Mouse (Mus musculus) lung, embryonic 14.5 days (tissue): ENCODE measurements around the gene A130010J15Rik. TPM values are rescaled to one million over a fixed set of nuclear protein-coding genes. Genes with fewer than 3 reads are reported as not detected.

Experiments used
- ATAC-seq: fragments of 200-750 bp; cut with Nextera tagmentation; 2 replicates; pipeline ENCODE4 v1.8.0; 2017; ENCODE audit warnings: mild to moderate bottlenecking, moderate TSS enrichment, moderate library complexity; ENCODE audit not compliant: insufficient read depth
- DNase-seq: peaks from one replicate; pipeline ENCODE4 v3.0.0-alpha.2; 2015
- H3K27ac ChIP-seq: fragments of 300-500 bp; sonication (generic); 2 replicates; pipeline ENCODE4 v1.5.1; 2014; ENCODE audit warnings: low read depth, mild to moderate bottlenecking, moderate library complexity
- H3K27me3 ChIP-seq: fragments of 300-500 bp; sonication (generic); 2 replicates; pipeline ENCODE4 v1.6.1; 2014; ENCODE audit warnings: low read length, control low read depth; ENCODE audit not compliant: insufficient read depth
- H3K36me3 ChIP-seq: fragments of 300-500 bp; sonication (generic); 2 replicates; pipeline ENCODE4 v1.6.1; 2014; ENCODE audit warnings: control low read depth; ENCODE audit not compliant: insufficient read depth
- H3K4me1 ChIP-seq: fragments of 300-500 bp; sonication (generic); 2 replicates; pipeline ENCODE4 v1.6.1; 2014; ENCODE audit warnings: antibody characterized with exemption, control low read depth; ENCODE audit not compliant: insufficient read depth
- H3K4me2 ChIP-seq: fragments of 300-500 bp; sonication (generic); 2 replicates; pipeline ENCODE4 v1.6.1; 2014; ENCODE audit warnings: mild to moderate bottlenecking
- H3K4me3 ChIP-seq: fragments of 300-500 bp; sonication (generic); 2 replicates; pipeline ENCODE4 v1.5.1; 2014; ENCODE audit warnings: low read depth, low read length
- H3K9ac ChIP-seq: fragments of 300-500 bp; sonication (generic); 2 replicates; pipeline ENCODE4 v1.6.1; 2014
- H3K9me3 ChIP-seq: fragments of 300-500 bp; sonication (generic); 2 replicates; pipeline ENCODE4 v1.6.1; 2016; ENCODE audit warnings: low read depth, low read length, control low read depth
- CTCF ChIP-seq: IDR thresholded peaks from 2 replicates; pipeline ENCODE4 v1.5.1; 2016; ENCODE audit warnings: antibody characterized with exemption, low read depth
- WGBS: fragments of 180-500 bp; shearing (Covaris S2); extraction: QIAGEN DNeasy Blood & Tissue Kit; methylation state at CpG from one replicate; pipeline ENCODE4 v1.1.7; 2014; 5-methylcytosine and 5-hydroxymethylcytosine counted together
- polyA plus RNA-seq: library from polyadenylated mRNA; unstranded; fragments of >200 nt; fragmentation: Nextera tagmentation; extraction: Ambion mirVana; gene quantifications from 2 replicates; pipeline ENCODE4 v1.2.1, GENCODE M21; 2014

The A130010J15Rik gene
- polyA plus RNA-seq, 1 experiment from 2014 or later: 16.0 TPM

DNA sequence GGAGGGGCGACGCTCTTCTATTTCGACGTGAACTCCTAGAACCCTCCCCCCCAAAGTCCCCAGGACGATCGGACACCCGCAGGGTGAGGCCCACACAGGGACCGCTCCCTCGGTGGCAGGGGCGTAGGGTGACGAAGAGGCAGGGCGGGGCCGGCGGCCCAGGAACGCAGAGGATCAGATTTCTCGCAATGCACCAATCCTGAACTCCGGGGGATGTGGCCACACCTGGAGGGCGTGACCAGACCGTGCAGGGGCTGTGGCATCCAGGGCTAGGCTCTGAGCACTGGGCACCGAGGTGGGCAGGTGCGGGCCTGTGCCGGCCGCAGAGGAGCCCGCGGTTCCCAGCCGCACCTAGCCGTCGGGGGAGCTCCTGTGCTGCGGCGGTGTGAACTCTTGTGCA lies 15.0 kb upstream of the A130010J15Rik start, which contains the start of gene Irf6:
Gene Irf6, plus strand, starts transcription at position 240 of the 400 bp plus-strand sequence.
- DNase-seq: peak; percentile 83
- WGBS: 1% methylated on average over 30 of the region's 30 CpGs
- TF ChIP-seq CTCF: no peak
- H3K27ac ChIP-seq: no peak within 1 kb of the TSS
- H3K36me3 ChIP-seq: no peaks in the 10 kb centered on the region
- 0 out of 2 replicates have a peak, but pooled peaks cover 3% of the 10 kb centered on the region for H3K4me1 ChIP-seq
- H3K9me3 ChIP-seq: no peaks in the 10 kb centered on the region
- H3K9ac ChIP-seq: peak within 1 kb of the TSS; percentile 51
- peak within 1 kb of the TSS; percentile 43 for H3K4me3 ChIP-seq
- ATAC-seq: peak; percentile 98
- peaks cover 25% of the 10 kb centered on the region for H3K27me3 ChIP-seq
- peak within 1 kb of the TSS; percentile 59 for H3K4me2 ChIP-seq

GRCm38 (mm10) chr1:193153561-193153960 lies 14.3 kb upstream of the A130010J15Rik start:
- peak overlapping the region; percentile 51 for H3K9ac ChIP-seq
- TF ChIP-seq CTCF: no peak
- H3K36me3 ChIP-seq: no peaks in the 10 kb centered on the region
- WGBS: 21% methylated on average over 16 of the region's 16 CpGs
- H3K4me3 ChIP-seq: peak overlapping the region; percentile 43
- H3K27ac ChIP-seq: no peak overlapping the region
- H3K4me1 ChIP-seq: 0 out of 2 replicates have a peak, but pooled peaks cover 3% of the 10 kb centered on the region
- ATAC-seq (peak; percentile 38; the same call in 1 of the 2 replicates), DNase-seq (peak; percentile 22)
- H3K27me3 ChIP-seq: peaks cover 25% of the 10 kb centered on the region
- peak overlapping the region; percentile 59 for H3K4me2 ChIP-seq
- H3K9me3 ChIP-seq: no peaks in the 10 kb centered on the region

GRCm38 (mm10) chr1:193156316-193157110 lies 11.3 kb upstream of the A130010J15Rik start:
- no peak overlapping the region for H3K4me3 ChIP-seq
- H3K36me3 ChIP-seq: no peaks in the 10 kb centered on the region
- TF ChIP-seq CTCF: no peak
- no peak for ATAC-seq
- H3K9me3 ChIP-seq: no peaks in the 10 kb centered on the region
- no peak overlapping the region for H3K4me2 ChIP-seq
- H3K27me3 ChIP-seq: peaks cover 25% of the 10 kb centered on the region
- H3K9ac ChIP-seq: no peak overlapping the region
- 59% methylated on average over 15 of the region's 15 CpGs for WGBS
- peak; percentile 19 for DNase-seq
- no peak overlapping the region for H3K27ac ChIP-seq
- H3K4me1 ChIP-seq: 0 out of 2 replicates have a peak, but pooled peaks cover 4% of the 10 kb centered on the region

DNA sequence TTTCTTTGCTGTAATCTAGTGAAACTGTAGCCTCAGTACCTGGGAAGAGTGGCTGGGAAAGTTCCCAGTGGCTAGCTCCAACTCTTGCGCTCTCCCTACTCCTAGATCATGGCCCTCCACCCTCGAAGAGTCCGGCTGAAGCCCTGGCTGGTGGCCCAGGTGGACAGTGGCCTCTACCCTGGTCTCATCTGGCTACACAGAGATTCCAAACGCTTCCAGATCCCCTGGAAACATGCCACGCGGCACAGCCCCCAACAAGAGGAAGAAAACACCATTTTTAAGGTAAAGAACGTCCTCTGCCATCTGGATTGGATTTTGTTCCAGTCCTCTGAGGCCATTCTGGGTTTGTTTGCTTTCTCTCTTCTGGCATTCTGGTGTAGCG lies 10.7 kb upstream of the A130010J15Rik start:
- ATAC-seq (no peak), DNase-seq (no peak)
- Histone ChIP-seq H3K36me3 (no peaks in the 10 kb centered on the region), H3K4me3 (no peak overlapping the region), H3K9ac (no peak overlapping the region), H3K9me3 (no peaks in the 10 kb centered on the region), H3K4me1 (0 out of 2 replicates have a peak, but pooled peaks cover 4% of the 10 kb centered on the region), H3K27ac (no peak overlapping the region), H3K4me2 (no peak overlapping the region), H3K27me3 (peaks cover 24% of the 10 kb centered on the region)
- TF ChIP-seq CTCF: no peak
- 73% methylated on average over 8 of the region's 8 CpGs for WGBS

GRCm38 (mm10) chr1:193159163-193159562 lies 8.7 kb upstream of the A130010J15Rik start:
- Histone ChIP-seq H3K4me3 (no peak overlapping the region), H3K27ac (no peak overlapping the region), H3K27me3 (peaks cover 4% of the 10 kb centered on the region; the same call in 1 of the 2 replicates), H3K9ac (no peak overlapping the region), H3K4me2 (no peak overlapping the region), H3K4me1 (0 out of 2 replicates have a peak, but pooled peaks cover 4% of the 10 kb centered on the region), H3K9me3 (no peaks in the 10 kb centered on the region), H3K36me3 (no peaks in the 10 kb centered on the region)
- ATAC-seq (no peak), DNase-seq (peak; percentile 29)
- TF ChIP-seq CTCF: no peak
- WGBS: 16% methylated on average over 3 of the region's 3 CpGs

GRCm38 (mm10) chr1:193159613-193160012 lies 8.2 kb upstream of the A130010J15Rik start:
- H3K4me3 ChIP-seq: no peak overlapping the region
- H3K36me3 ChIP-seq: no peaks in the 10 kb centered on the region
- H3K9ac ChIP-seq: no peak overlapping the region
- no peak for TF ChIP-seq CTCF
- DNase-seq: no peak
- no peak overlapping the region for H3K27ac ChIP-seq
- ATAC-seq: no peak
- H3K4me2 ChIP-seq: no peak overlapping the region
- no peaks in the 10 kb centered on the region for H3K27me3 ChIP-seq
- H3K4me1 ChIP-seq: 0 out of 2 replicates have a peak, but pooled peaks cover 4% of the 10 kb centered on the region
- 48% methylated on average over 1 of the region's 1 CpGs for WGBS
- no peaks in the 10 kb centered on the region for H3K9me3 ChIP-seq

DNA sequence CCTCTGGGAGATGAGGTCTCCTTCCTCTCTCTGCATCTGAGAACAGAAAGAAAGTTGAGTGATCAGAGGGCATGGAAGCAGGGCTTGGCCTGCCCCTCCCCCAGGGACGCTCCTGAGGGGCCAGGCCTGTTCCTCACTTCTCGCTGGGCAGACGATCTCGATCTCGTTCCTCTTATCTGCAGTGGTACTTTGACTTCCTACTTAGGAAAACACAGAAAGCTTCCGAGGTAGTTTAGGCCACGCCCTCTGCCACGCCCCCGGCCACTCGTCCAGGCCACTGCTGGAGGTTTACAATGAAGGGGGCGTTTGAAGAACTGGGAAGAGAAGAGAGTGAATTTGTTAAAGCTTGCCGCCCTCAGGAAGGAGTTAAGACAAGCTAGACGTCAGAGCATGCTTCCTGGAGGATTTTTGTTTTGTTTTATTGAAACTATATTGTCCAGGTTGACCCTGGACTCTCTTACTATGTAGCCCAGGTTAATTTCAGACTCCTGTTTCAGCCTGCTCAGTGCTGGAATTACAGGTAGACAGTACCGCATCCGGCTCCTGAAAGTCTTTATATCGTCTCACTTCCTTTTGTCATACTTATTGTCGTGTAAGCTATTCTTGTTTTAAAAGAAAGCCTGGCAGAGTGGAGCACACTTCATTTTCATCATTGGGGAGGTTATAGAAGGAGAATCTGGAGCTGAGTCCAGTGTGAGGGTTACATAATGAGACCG lies 7.4 kb upstream of the A130010J15Rik start:
- WGBS: 13% methylated on average over 18 of the region's 18 CpGs
- 0 out of 2 replicates have a peak overlapping the region, but pooled peaks have one; percentile 11 for H3K4me3 ChIP-seq
- TF ChIP-seq CTCF: no peak
- H3K36me3 ChIP-seq: no peaks in the 10 kb centered on the region
- peak overlapping the region; percentile 54 for H3K4me2 ChIP-seq
- ATAC-seq: peak; percentile 65
- no peaks in the 10 kb centered on the region for H3K9me3 ChIP-seq
- H3K9ac ChIP-seq: peak overlapping the region; percentile 10; the same call in 1 of the 2 replicates
- 0 out of 2 replicates have a peak, but pooled peaks cover 4% of the 10 kb centered on the region for H3K4me1 ChIP-seq
- DNase-seq: peak; percentile 85
- H3K27me3 ChIP-seq: no peaks in the 10 kb centered on the region
- H3K27ac ChIP-seq: no peak overlapping the region
